Mouse (Mus musculus): ENCODE data around the gene Cbx7. TPM values are rescaled to one million over a fixed set of nuclear protein-coding genes. Genes with fewer than 3 reads are reported as not detected.
"Not testable (repeated sequence)": the region's sequence is repeated elsewhere in the genome, so short reads cannot be mapped to it uniquely, and the experiment has no call there.

Gene Cbx7
- polyA plus RNA-seq, 1 experiment from 2014 or later = 5.7 TPM

GRCm38 (mm10) chr15:79913761-79914346 lies 57.1 kb downstream of the Cbx7 start:
- Histone ChIP-seq H3K4me3 (replicated peaks; ENCODE audit: low read length) (no peak overlapping the region), H3K27ac (ENCODE audit: low read length) (no peak overlapping the region), H3K9ac (ENCODE audit: low read length) (no peak overlapping the region), H3K4me1 (ENCODE audit: control insufficient read depth, insufficient read depth, low read length) (no peaks in the 10 kb centered on the region), H3K36me3 (ENCODE audit: control insufficient read depth, insufficient read depth, low read length) (no peaks in the 10 kb centered on the region), H3K4me2 (ENCODE audit: low read depth, low read length) (no peak overlapping the region), H3K9me3 (replicated peaks; ENCODE audit: control insufficient read depth, low read length) (no peaks in the 10 kb centered on the region), H3K27me3 (ENCODE audit: control insufficient read depth, insufficient read depth, low read length) (no peaks in the 10 kb centered on the region)
- ATAC-seq (ENCODE audit: insufficient read depth, low FRiP score) = no peak
- WGBS = 69% methylated on average over 6 of the region's 6 CpGs

GRCm38 (mm10) chr15:79911339-79911738 lies 59.6 kb downstream of the Cbx7 start:
- 77% methylated on average over 8 of the region's 8 CpGs for WGBS
- Histone ChIP-seq H3K36me3 (ENCODE audit: control insufficient read depth, insufficient read depth, low read length) (no peaks in the 10 kb centered on the region), H3K9me3 (replicated peaks; ENCODE audit: control insufficient read depth, low read length) (no peaks in the 10 kb centered on the region), H3K4me2 (ENCODE audit: low read depth, low read length) (no peak overlapping the region), H3K9ac (ENCODE audit: low read length) (no peak overlapping the region), H3K27ac (ENCODE audit: low read length) (no peak overlapping the region), H3K4me3 (replicated peaks; ENCODE audit: low read length) (no peak overlapping the region), H3K4me1 (ENCODE audit: control insufficient read depth, insufficient read depth, low read length) (peaks cover 3% of the 10 kb centered on the region; the same call in 1 of the 2 replicates), H3K27me3 (ENCODE audit: control insufficient read depth, insufficient read depth, low read length) (no peaks in the 10 kb centered on the region)
- ATAC-seq (ENCODE audit: insufficient read depth, low FRiP score) = no peak

GRCm38 (mm10) chr15:79910812-79911211 lies 60.1 kb downstream of the Cbx7 start:
- not testable (repeated sequence) for H3K27ac ChIP-seq (ENCODE audit: low read length); ATAC-seq (ENCODE audit: insufficient read depth, low FRiP score); H3K27me3 ChIP-seq (ENCODE audit: control insufficient read depth, insufficient read depth, low read length); H3K9me3 ChIP-seq (replicated peaks; ENCODE audit: control insufficient read depth, low read length); H3K4me1 ChIP-seq (ENCODE audit: control insufficient read depth, insufficient read depth, low read length); H3K4me3 ChIP-seq (replicated peaks; ENCODE audit: low read length); H3K4me2 ChIP-seq (ENCODE audit: low read depth, low read length); H3K9ac ChIP-seq (ENCODE audit: low read length); H3K36me3 ChIP-seq (ENCODE audit: control insufficient read depth, insufficient read depth, low read length)
- WGBS = 88% methylated on average over 1 of the region's 1 CpGs

GRCm38 (mm10) chr15:79909006-79909405 lies 61.9 kb downstream of the Cbx7 start:
- H3K27ac ChIP-seq (ENCODE audit: low read length); H3K9me3 ChIP-seq (replicated peaks; ENCODE audit: control insufficient read depth, low read length); H3K27me3 ChIP-seq (ENCODE audit: control insufficient read depth, insufficient read depth, low read length); H3K4me2 ChIP-seq (ENCODE audit: low read depth, low read length); H3K36me3 ChIP-seq (ENCODE audit: control insufficient read depth, insufficient read depth, low read length); H3K4me1 ChIP-seq (ENCODE audit: control insufficient read depth, insufficient read depth, low read length); H3K4me3 ChIP-seq (replicated peaks; ENCODE audit: low read length); ATAC-seq (ENCODE audit: insufficient read depth, low FRiP score); H3K9ac ChIP-seq (ENCODE audit: low read length): not testable (repeated sequence)
- WGBS = 90% methylated on average over 3 of the region's 3 CpGs

GRCm38 (mm10) chr15:79906855-79907254 lies 64.1 kb downstream of the Cbx7 start:
- 0 out of 2 replicates have a peak overlapping the region, but pooled peaks have one; percentile 27 for H3K27ac ChIP-seq (ENCODE audit: low read length)
- 28% methylated on average over 14 of the region's 14 CpGs for WGBS
- H3K4me2 ChIP-seq (ENCODE audit: low read depth, low read length) = no peak overlapping the region
- H3K4me1 ChIP-seq (ENCODE audit: control insufficient read depth, insufficient read depth, low read length) = peaks cover 7% of the 10 kb centered on the region; the same call in 1 of the 2 replicates
- peak; percentile 81 for ATAC-seq (ENCODE audit: insufficient read depth, low FRiP score)
- H3K9me3 ChIP-seq (replicated peaks; ENCODE audit: control insufficient read depth, low read length) = no peaks in the 10 kb centered on the region
- H3K27me3 ChIP-seq (ENCODE audit: control insufficient read depth, insufficient read depth, low read length) = no peaks in the 10 kb centered on the region
- no peak overlapping the region for H3K9ac ChIP-seq (ENCODE audit: low read length)
- H3K36me3 ChIP-seq (ENCODE audit: control insufficient read depth, insufficient read depth, low read length) = no peaks in the 10 kb centered on the region
- H3K4me3 ChIP-seq (replicated peaks; ENCODE audit: low read length) = no peak overlapping the region

- no peak for ATAC-seq (ENCODE audit: insufficient read depth, low FRiP score)
- Histone ChIP-seq H3K36me3 (ENCODE audit: control insufficient read depth, insufficient read depth, low read length) (no peaks in the 10 kb centered on the region), H3K4me1 (ENCODE audit: control insufficient read depth, insufficient read depth, low read length) (peaks cover 8% of the 10 kb centered on the region; the same call in 1 of the 2 replicates), H3K4me2 (ENCODE audit: low read depth, low read length) (no peak overlapping the region), H3K4me3 (replicated peaks; ENCODE audit: low read length) (no peak overlapping the region), H3K27ac (ENCODE audit: low read length) (no peak overlapping the region), H3K9me3 (replicated peaks; ENCODE audit: control insufficient read depth, low read length) (no peaks in the 10 kb centered on the region), H3K27me3 (ENCODE audit: control insufficient read depth, insufficient read depth, low read length) (no peaks in the 10 kb centered on the region), H3K9ac (ENCODE audit: low read length) (no peak overlapping the region)
- WGBS = 75% methylated on average over 12 of the region's 12 CpGs
Measured at GRCm38 (mm10) chr15:79905211-79905610, 65.7 kb downstream of the Cbx7 start.

- not testable (repeated sequence) for H3K27me3 ChIP-seq (ENCODE audit: control insufficient read depth, insufficient read depth, low read length); ATAC-seq (ENCODE audit: insufficient read depth, low FRiP score); H3K9ac ChIP-seq (ENCODE audit: low read length); H3K4me1 ChIP-seq (ENCODE audit: control insufficient read depth, insufficient read depth, low read length); H3K4me2 ChIP-seq (ENCODE audit: low read depth, low read length); H3K36me3 ChIP-seq (ENCODE audit: control insufficient read depth, insufficient read depth, low read length); H3K27ac ChIP-seq (ENCODE audit: low read length); H3K4me3 ChIP-seq (replicated peaks; ENCODE audit: low read length); H3K9me3 ChIP-seq (replicated peaks; ENCODE audit: control insufficient read depth, low read length)
- WGBS = 78% methylated on average over 11 of the region's 11 CpGs
Measured at GRCm38 (mm10) chr15:79904678-79905077, 66.2 kb downstream of the Cbx7 start.

GRCm38 (mm10) chr15:79903963-79904362 lies 67.0 kb downstream of the Cbx7 start:
- H3K4me3 ChIP-seq (replicated peaks; ENCODE audit: low read length) = no peak overlapping the region
- H3K27ac ChIP-seq (ENCODE audit: low read length) = peak overlapping the region; percentile 42; the same call in 1 of the 2 replicates

GRCm38 (mm10) chr15:79903081-79903480 lies 67.8 kb downstream of the Cbx7 start:
- H3K9me3 ChIP-seq (replicated peaks; ENCODE audit: control insufficient read depth, low read length); ATAC-seq (ENCODE audit: insufficient read depth, low FRiP score); H3K9ac ChIP-seq (ENCODE audit: low read length); H3K4me1 ChIP-seq (ENCODE audit: control insufficient read depth, insufficient read depth, low read length); H3K4me3 ChIP-seq (replicated peaks; ENCODE audit: low read length); H3K4me2 ChIP-seq (ENCODE audit: low read depth, low read length); H3K36me3 ChIP-seq (ENCODE audit: control insufficient read depth, insufficient read depth, low read length); H3K27me3 ChIP-seq (ENCODE audit: control insufficient read depth, insufficient read depth, low read length); H3K27ac ChIP-seq (ENCODE audit: low read length): not testable (repeated sequence)
- WGBS = 93% methylated on average over 8 of the region's 8 CpGs

More at GRCm38 (mm10) chr15:79903963-79904362, 67.0 kb downstream of the Cbx7 start:
- H3K9me3 ChIP-seq (replicated peaks; ENCODE audit: control insufficient read depth, low read length) = no peaks in the 10 kb centered on the region
- H3K4me2 ChIP-seq (ENCODE audit: low read depth, low read length) = no peak overlapping the region
- H3K27me3 ChIP-seq (ENCODE audit: control insufficient read depth, insufficient read depth, low read length) = no peaks in the 10 kb centered on the region
- peaks cover 8% of the 10 kb centered on the region; the same call in 1 of the 2 replicates for H3K4me1 ChIP-seq (ENCODE audit: control insufficient read depth, insufficient read depth, low read length)
- ATAC-seq (ENCODE audit: insufficient read depth, low FRiP score) = no peak
- H3K36me3 ChIP-seq (ENCODE audit: control insufficient read depth, insufficient read depth, low read length) = no peaks in the 10 kb centered on the region
- H3K9ac ChIP-seq (ENCODE audit: low read length) = no peak overlapping the region

All from stomach, embryonic 16.5 days (tissue).